Mouse (Mus musculus) lung, postnatal 0 days (tissue): ENCODE data around the gene Gm382.

Source experiments
- CTCF ChIP-seq: IDR thresholded peaks from 2 replicates; pipeline ENCODE4 v1.5.1; 2016; ENCODE audit warnings: antibody characterized with exemption, mild to moderate bottlenecking
- EP300 ChIP-seq: IDR thresholded peaks from 2 replicates; pipeline ENCODE4 v1.6.1; 2016; ENCODE audit warnings: antibody characterized with exemption, mild to moderate bottlenecking, control low read depth

DNA sequence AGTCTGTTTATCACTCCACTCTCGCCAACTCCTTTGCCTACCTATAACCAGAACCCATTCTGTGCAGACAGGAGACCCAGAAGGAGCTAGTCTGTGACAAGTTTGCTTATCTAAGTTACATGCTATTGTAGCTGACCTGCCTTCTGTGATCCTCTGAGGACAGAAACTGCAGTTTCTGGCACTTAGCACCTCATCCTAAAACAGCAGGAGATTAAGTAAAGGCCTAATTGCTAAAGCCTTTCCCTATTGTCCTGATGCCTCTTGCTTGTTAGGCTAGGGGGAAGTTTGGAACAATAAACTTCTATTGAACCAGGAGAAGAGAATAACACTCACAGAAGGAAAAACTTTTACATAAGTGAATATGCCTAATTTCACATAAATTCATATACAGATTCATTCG, 51.5 kb downstream of the Gm382 start:
- TF ChIP-seq CTCF: no peak
- TF ChIP-seq EP300: no peak
